Mouse (Mus musculus): ENCODE results near the gene Cops4.

Gene Cops4

GRCm38 (mm10) chr5:100546294-100547080 is 28.4 kb downstream of the Cops4 start:
- DNase-seq = no peak

- no peak for DNase-seq
Measured at GRCm38 (mm10) chr5:100548236-100548635, 30.1 kb downstream of the Cops4 start.

DNA sequence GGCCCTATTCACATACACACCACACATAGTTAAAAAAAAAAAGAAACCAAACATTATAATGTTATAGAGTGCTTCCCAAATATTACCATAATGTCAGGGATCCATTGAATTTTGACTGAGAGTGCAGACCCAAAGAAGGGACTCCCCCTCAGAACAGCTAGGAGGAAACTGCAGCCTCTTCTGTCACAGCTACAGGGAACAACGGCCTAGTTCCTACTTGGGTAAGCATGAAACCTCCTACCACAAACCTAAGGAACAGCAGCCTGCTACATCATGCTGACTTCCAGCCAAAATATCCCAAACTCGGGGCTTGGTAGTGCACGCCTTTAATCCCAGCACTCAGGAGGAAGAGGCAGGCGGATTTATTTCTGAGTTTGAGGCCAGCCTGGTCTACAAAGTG is 31.2 kb downstream of the Cops4 start:
- DNase-seq = no peak

- DNase-seq = no peak
Measured at GRCm38 (mm10) chr5:100550151-100550550, 32.0 kb downstream of the Cops4 start.

DNA sequence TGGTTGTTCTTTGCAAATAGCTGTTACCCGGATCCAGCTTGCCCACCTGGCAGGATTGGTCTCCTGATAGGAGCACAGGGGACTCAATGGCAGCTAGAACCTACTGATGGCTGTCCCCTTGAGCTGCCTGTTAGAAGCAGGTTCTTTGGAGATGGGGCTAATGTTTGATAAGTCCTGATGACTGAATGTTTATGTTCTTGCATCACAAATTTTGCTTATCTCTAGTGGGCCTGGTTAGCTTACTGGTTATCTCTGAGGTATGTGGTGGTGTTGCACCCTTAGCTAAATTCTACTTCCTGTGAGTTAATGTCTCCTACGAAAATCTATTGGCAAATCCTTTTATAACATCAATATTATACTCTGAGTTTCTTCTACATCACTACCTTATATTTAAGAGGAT is 33.8 kb downstream of the Cops4 start:
- DNase-seq = no peak

- no peak for DNase-seq
Measured at GRCm38 (mm10) chr5:100553426-100553825, 35.3 kb downstream of the Cops4 start.

DNA sequence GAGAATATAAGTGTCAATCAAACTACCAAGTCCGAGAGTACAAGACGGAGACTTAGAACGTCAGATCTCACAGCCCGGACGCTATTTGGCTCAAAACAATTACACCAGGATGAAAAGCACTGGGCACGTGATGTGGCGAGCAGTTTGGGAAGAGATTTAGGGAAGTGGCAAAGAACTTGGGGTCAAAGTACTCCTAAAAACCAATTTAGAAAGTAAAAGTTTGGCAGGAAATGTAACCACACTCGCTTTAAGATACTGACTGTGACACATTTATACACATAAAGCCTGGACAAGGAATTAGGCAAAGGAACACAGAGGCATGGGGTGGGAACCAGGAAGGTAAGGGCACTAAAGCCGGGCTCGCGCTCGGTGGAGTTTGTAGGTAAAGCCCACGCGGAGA is 38.9 kb downstream of the Cops4 start:
- no peak for DNase-seq

DNA sequence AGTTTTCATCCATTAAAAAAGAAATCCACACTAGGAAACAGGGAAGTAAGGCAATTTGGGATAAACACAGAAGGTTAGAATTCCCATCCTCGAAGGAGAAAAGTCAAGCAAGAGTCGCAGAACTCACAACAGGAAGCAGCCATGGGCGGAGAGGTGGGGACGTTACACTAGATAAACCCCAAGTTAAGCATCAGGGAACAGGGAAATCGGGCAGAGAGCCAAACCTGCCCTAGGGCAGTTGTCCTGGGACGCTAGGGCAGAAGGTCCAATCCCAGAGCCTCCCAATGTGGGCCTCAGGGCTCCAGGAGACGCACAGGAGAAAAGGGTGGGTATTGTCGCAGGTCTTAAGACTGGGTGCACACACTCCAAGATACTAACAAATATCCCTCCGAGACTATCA is 39.4 kb downstream of the Cops4 start:
- DNase-seq = no peak

DNA sequence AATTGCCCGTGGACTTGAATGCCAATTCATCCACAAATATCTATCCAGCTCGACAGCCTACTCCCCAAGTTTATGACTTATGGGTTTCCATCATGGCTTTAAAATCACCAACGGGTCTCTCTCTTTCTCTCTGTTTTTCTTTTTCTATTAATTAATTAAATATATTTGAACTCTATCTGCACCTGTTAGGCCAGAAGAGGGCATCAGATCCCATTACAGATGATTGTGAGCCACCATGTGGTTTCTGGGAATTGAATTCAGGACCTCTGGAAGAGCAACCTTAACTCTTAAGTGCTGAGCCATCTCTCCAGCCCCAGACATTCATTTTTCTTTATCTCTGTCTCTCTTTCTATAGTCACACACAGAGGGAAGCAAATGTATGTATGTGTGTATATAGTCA is 40.7 kb downstream of the Cops4 start:
- no peak for DNase-seq

GRCm38 (mm10) chr5:100559357-100559756 is 41.2 kb downstream of the Cops4 start:
- DNase-seq = no peak

DNA sequence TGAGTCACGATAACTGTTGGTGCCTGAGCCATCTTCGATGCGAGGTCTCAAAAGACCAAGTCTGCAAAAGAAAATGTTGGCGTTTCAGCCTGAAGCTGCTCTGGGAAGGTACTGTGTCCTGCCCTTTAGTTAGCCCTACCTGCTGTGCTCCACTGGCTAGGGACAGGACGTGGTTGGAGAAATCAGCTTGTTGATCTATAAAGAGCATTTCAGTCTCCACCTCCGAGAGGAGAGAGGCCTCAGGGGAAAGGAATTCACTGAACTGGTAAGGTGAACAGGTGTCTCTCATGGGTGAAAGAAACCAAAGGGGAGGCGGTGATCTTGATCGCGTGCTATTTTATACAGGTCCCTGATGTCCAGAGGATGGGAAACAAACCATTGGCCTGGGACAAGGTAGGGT is 44.6 kb downstream of the Cops4 start:
- DNase-seq = no peak

GRCm38 (mm10) chr5:100566798-100567197 is 48.7 kb downstream of the Cops4 start:
- DNase-seq = no peak

DNA sequence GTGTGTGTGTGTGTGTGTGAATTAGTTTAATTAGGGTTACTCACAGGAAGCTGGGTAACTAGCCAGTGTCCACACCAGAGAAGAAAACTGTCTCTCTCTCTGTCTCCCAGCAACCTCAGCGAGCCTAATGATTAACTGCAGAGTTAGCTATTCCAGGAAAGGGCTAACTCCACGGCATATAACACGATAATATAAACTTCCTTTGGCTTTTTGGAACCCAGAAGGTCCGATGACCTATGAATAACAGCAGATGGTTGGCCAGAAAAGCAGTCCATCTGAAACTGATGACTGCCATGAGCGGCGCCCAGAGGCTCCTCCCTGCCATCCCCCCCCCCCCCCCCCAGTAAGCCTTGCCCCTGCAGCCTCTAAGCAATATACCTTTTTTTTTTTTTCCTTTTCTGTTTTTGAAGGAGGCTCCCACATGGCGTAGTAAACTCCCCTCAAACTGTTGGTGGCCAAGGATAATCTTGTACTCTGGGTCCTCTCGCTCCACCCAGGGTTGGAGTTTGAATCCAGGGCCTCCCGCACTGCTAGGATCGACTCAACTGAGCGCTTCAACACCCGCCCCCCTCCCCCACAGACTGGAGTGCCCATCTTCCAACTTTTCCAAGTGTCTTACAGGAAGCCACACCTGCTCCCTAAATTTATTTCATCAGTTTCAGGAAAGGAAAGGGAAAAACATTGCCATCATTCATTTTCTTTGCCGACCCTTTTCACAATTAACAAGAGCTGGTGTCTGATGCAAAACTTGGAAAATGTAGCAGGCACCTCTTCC is 49.3 kb downstream of the Cops4 start:
- DNase-seq = no peak

DNA sequence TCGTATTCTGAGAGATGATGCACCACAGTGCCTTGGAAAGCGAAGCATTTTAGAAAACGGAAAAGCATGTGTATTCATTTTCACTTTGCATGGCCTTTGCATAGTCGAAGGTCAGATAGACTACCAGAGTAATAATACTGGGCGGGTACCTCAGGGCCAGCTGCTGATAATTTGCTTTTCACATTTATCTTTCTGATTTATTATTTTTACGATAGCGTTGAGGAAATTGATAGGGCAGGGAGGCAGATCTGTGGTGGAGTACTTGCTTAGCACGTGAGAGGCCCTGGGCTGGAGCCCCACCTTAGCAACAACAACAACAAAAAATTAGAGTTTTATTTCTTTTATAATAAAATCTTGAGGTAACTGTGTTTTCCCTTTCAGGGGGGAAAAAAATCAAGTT is 50.1 kb downstream of the Cops4 start:
- DNase-seq = no peak

DNA sequence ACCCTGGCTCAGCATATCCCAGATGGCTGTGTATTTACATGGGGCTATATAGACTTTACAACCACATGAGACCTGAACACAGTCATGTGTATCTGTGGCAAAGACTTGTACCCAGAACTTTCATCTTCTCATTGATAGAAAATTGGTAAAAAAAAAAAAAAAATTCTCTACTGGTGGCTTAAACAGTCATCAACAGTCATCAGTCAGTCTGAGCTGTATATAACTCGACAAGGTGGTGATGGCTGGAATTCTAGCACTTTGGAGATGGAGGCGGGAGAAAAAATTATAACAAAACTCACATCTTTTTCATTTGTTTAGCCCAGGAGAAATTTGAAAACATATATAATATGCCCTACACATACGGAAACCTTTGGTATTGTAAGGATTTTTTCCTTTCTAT is 50.7 kb downstream of the Cops4 start:
- no peak for DNase-seq

DNA sequence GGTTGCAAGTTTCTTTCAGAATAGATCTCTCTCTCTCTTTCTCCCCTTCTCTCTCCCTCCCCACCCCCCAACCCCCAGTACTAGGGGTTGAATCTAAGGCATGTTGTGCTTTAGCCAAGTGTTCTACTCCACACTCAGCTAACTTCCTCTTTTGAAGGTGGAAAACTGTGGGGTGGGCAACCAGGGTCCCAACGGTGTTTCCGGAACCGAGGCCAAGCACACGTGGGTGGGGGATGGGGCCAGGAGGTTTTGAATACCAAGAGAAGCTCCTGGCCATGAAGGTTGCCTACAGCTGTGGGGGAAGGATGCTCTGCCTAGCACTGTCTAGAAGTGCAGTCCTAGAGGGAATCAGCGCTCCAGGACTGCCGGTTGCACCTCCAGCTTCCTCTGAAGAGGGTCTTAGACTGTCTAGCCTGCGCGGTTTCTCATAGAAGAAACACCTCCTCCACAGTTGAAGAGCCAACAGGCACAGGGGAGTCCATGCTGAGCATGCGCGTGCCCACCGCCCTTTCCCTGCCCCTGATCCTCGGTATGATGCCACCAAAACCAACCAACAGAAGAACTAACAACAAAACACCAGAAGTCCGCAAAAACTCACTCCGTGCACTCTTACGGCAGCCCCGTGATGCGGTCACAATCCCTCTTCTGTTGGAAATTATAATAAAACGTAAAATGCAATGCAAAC is 51.3 kb downstream of the Cops4 start:
- DNase-seq = peak; percentile 35

- no peak for DNase-seq
Measured at GRCm38 (mm10) chr5:100569997-100570595, 52.0 kb downstream of the Cops4 start.

GRCm38 (mm10) chr5:100570716-100571115 is 52.6 kb downstream of the Cops4 start:
- DNase-seq = no peak

GRCm38 (mm10) chr5:100572069-100572468 is 54.0 kb downstream of the Cops4 start, which contains the start of gene Plac8:
Plac8 (minus strand) TSS chr5:100572245.
- peak; percentile 18 for DNase-seq

GRCm38 (mm10) chr5:100573256-100573655 is 55.1 kb downstream of the Cops4 start:
- DNase-seq = no peak

GRCm38 (mm10) chr5:100574771-100575170 is 56.7 kb downstream of the Cops4 start:
- DNase-seq = no peak

DNA sequence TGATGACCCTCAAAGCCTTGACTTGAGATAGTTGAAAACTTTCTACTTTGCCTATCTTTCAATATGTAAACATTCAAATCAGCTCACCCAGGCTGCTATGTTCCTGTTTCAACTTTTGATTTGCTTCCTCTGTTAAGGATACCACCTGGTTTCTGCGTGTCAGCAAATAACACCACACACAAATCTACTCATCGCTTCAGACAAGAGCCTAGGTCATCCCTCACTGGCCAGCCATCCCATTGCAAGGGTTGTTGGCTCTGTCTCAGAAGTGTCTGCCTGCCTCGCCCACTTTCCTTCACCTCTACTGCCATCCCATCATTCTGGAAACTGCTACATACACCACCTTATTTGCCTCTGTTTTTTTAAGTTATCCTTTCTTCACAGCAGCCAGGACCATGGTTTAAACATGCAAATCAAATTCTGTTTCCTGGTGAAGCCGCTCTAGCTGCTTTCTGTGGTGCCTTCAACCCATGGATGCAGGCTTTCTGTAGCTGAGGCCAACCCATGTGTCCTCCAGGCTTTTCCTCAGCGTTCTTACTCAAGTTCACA is 60.8 kb downstream of the Cops4 start:
- no peak for DNase-seq

Measured in liver (tissue).